Mouse (Mus musculus) MEL (cell line): ENCODE results near the gene Usp54.

Experiments used
- CHD1 ChIP-seq: IDR thresholded peaks from 2 replicates; pipeline ENCODE4 v1.6.1; 2012; ENCODE audit warnings: low read depth, mild to moderate bottlenecking, inconsistent platforms, low read length, improper control_type of control experiment
- CTCF ChIP-seq, 3 experiments: IDR thresholded peaks in 2 of 3; conservative IDR thresholded peaks in 1 of 3; 2 replicates each; pipeline ENCODE4 v1.5.1; 2011 to 2012; ENCODE audit warnings: low read length in 3 of 3, low read depth in 2 of 3, mild to moderate bottlenecking in 2 of 3, improper control_type of control experiment in 1 of 3, inconsistent platforms in 1 of 3, mixed read lengths in 1 of 3, moderate library complexity in 1 of 3; ENCODE audit not compliant: control insufficient read depth in 1 of 3, insufficient read depth in 1 of 3, poor library complexity in 1 of 3, severe bottlenecking in 1 of 3
- EP300 ChIP-seq, 2 experiments: IDR thresholded peaks; 2 replicates each; pipeline ENCODE4 v1.6.1; 2011; ENCODE audit warnings: improper control_type of control experiment in 2 of 2, low read length in 2 of 2, low read depth in 1 of 2, mild to moderate bottlenecking in 1 of 2
- GATA1 ChIP-seq: IDR thresholded peaks from 2 replicates; pipeline ENCODE4 v1.6.1; 2011; ENCODE audit warnings: low read depth, low read length, improper control_type of control experiment
- MAZ ChIP-seq: IDR thresholded peaks from 2 replicates; pipeline ENCODE4 v1.6.1; 2012; ENCODE audit warnings: low read depth, mild to moderate bottlenecking, inconsistent platforms, low read length, improper control_type of control experiment
- MXI1 ChIP-seq: IDR thresholded peaks from 2 replicates; pipeline ENCODE4 v1.6.1; 2011; ENCODE audit warnings: mild to moderate bottlenecking, low read depth, low read length, improper control_type of control experiment
- NRF1 ChIP-seq: IDR thresholded peaks from 2 replicates; pipeline ENCODE4 v1.6.1; 2014; ENCODE audit warnings: low read depth, mild to moderate bottlenecking, inconsistent platforms, low read length, improper control_type of control experiment, moderate library complexity; ENCODE audit not compliant: poor library complexity, insufficient read depth, severe bottlenecking
- POLR2A ChIP-seq, 2 experiments: IDR thresholded peaks; 2 replicates each; pipeline ENCODE4 v1.6.1; 2011 to 2012; ENCODE audit warnings: low read length in 2 of 2, mild to moderate bottlenecking in 2 of 2, control low read depth in 1 of 2, improper control_type of control experiment in 1 of 2, low read depth in 1 of 2, moderate library complexity in 1 of 2; ENCODE audit not compliant: control insufficient read depth in 1 of 2, insufficient read depth in 1 of 2, poor library complexity in 1 of 2
- POLR2AphosphoS2 ChIP-seq: IDR thresholded peaks from 2 replicates; pipeline ENCODE4 v1.6.1; 2011; ENCODE audit warnings: low read length, improper control_type of control experiment
- SMC3 ChIP-seq: IDR thresholded peaks from 2 replicates; pipeline ENCODE4 v1.6.1; 2011; ENCODE audit warnings: low read depth, low read length, improper control_type of control experiment
- TCF12 ChIP-seq: IDR thresholded peaks from 2 replicates; pipeline ENCODE4 v1.6.1; 2014; ENCODE audit warnings: low read depth, mild to moderate bottlenecking, inconsistent platforms, low read length, improper control_type of control experiment, moderate library complexity
- ZKSCAN1 ChIP-seq: IDR thresholded peaks from 2 replicates; pipeline ENCODE4 v1.6.1; 2012; ENCODE audit warnings: low read depth, mild to moderate bottlenecking, inconsistent platforms, low read length, improper control_type of control experiment, moderate library complexity
- ZNF384 ChIP-seq: IDR thresholded peaks from 2 replicates; pipeline ENCODE4 v1.6.1; 2012; ENCODE audit warnings: low read depth, mild to moderate bottlenecking, inconsistent platforms, low read length, improper control_type of control experiment

- peak; percentile 32; the same call in 1 of the 2 replicates for TF ChIP-seq POLR2AphosphoS2
- no peak for TF ChIP-seq EP300 (IDR thresholded peaks at IDR 0.05; ENCODE audit: low read depth in 1 of 2, low read length in 2 of 2)
- TF ChIP-seq MAZ = no peak
- peak; percentile 69 to 94 (median 87) for TF ChIP-seq CTCF (IDR thresholded peaks at IDR 0.05 in 2 of 3, conservative IDR thresholded peaks at IDR 0.05 in 1 of 3; ENCODE audit: control insufficient read depth in 1 of 3, insufficient read depth in 1 of 3, low read depth in 2 of 3, low read length in 3 of 3, poor library complexity in 1 of 3, severe bottlenecking in 1 of 3)
- no peak for TF ChIP-seq GATA1
- TF ChIP-seq CHD1 = no peak
- peak; percentile 83 for TF ChIP-seq SMC3
- no peak for TF ChIP-seq ZKSCAN1
- peak; percentile 22; the same call in 1 of the 2 replicates for TF ChIP-seq MXI1
- TF ChIP-seq ZNF384 = no peak
- peak; percentile 58 to 64; a peak in 3 of 4 replicates for TF ChIP-seq POLR2A (IDR thresholded peaks at IDR 0.05; ENCODE audit: control insufficient read depth in 1 of 2, insufficient read depth in 1 of 2, low read depth in 1 of 2, low read length in 2 of 2, poor library complexity in 1 of 2)
- no peak for TF ChIP-seq TCF12
- TF ChIP-seq NRF1 = no peak
These were observed 20.2 kb upstream of the Usp54 start for GRCm38 (mm10) chr14:20660827-20661660.
